Mouse (Mus musculus): ENCODE measurements around the gene Fzd2. TPM values are rescaled to one million over a fixed set of nuclear protein-coding genes. Genes with fewer than 3 reads are reported as not detected.

Fzd2 gene
- polyA plus RNA-seq, 1 experiment from 2014 or later = 27.3 TPM

DNA sequence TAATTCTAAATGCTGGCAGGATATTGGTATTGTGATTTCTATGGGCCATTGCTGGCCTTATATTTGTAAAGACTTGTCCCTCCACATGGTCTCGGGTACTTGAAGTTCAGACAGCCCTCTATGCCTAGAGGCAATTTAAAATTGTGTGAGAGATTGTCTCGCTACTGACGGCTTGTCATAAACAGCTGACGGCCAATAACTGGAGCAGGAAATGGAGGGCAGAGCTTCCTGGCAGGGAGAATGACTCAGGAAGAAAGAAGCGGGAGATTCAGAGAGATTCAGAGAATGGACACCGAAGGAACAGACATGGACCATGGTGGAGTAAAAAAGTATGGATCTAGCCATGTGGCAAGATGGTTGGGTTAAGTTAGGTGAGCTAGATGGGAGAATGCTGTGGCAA lies 52.7 kb downstream of the Fzd2 start:
- no peak overlapping the region for H3K4me3 ChIP-seq (ENCODE audit: low read depth, low read length)
- no peak for DNase-seq (ENCODE audit: low spot score, missing footprints)
- H3K4me1 ChIP-seq (ENCODE audit: control insufficient read depth, insufficient read depth, low read length) = no peaks in the 10 kb centered on the region
- no peak overlapping the region for H3K4me2 ChIP-seq
- H3K27me3 ChIP-seq (ENCODE audit: control insufficient read depth, insufficient read depth, low read length) = no peaks in the 10 kb centered on the region
- no peak for ATAC-seq (ENCODE audit: low FRiP score)
- 90% methylated on average over 6 of the region's 6 CpGs for whole genome bisulfite sequencing
- no peak overlapping the region for H3K27ac ChIP-seq (ENCODE audit: low read depth, low read length)
- H3K9ac ChIP-seq (ENCODE audit: low read length) = no peak overlapping the region
- H3K9me3 ChIP-seq (ENCODE audit: control insufficient read depth, low read length) = no peaks in the 10 kb centered on the region
- no peaks in the 10 kb centered on the region for H3K36me3 ChIP-seq (ENCODE audit: control insufficient read depth, insufficient read depth, low read length)

Other genes with a start within 250 kb of the Fzd2 start
- gene Slc4a1, start 238.2 kb upstream of the Fzd2 start, polyA plus RNA-seq (2014; fragmentation: Nextera tagmentation; extraction: Ambion mirVana) = 30.6 and 31.3 TPM in 2 replicates
- 42.0 and 43.0 TPM in 2 replicates for gene Rundc3a, start 211.0 kb upstream of the Fzd2 start, polyA plus RNA-seq (2014; fragmentation: Nextera tagmentation; extraction: Ambion mirVana)
- 167 and 193 TPM in 2 replicates for gene Slc25a39, start 196.4 kb upstream of the Fzd2 start, polyA plus RNA-seq (2014; fragmentation: Nextera tagmentation; extraction: Ambion mirVana)
- 36.8 and 39.3 TPM in 2 replicates for gene Grn, start 174.1 kb upstream of the Fzd2 start, polyA plus RNA-seq (2014; fragmentation: Nextera tagmentation; extraction: Ambion mirVana)
- 7.2 and 10.6 TPM in 2 replicates for gene Fam171a2, start 156.7 kb upstream of the Fzd2 start, polyA plus RNA-seq (2014; fragmentation: Nextera tagmentation; extraction: Ambion mirVana)
- gene Itga2b, start 134.3 kb upstream of the Fzd2 start, polyA plus RNA-seq (2014; fragmentation: Nextera tagmentation; extraction: Ambion mirVana) = 4.5 and 5.2 TPM in 2 replicates
- gene Gpatch8, start 48.0 kb upstream of the Fzd2 start, polyA plus RNA-seq (2014; fragmentation: Nextera tagmentation; extraction: Ambion mirVana) = 42.5 and 43.8 TPM in 2 replicates
- 13.9 and 14.6 TPM in 2 replicates for gene Gm11627, start 24.9 kb upstream of the Fzd2 start, polyA plus RNA-seq (2014; fragmentation: Nextera tagmentation; extraction: Ambion mirVana)
- gene Meioc, start 59.3 kb downstream of the Fzd2 start, polyA plus RNA-seq (2014; fragmentation: Nextera tagmentation; extraction: Ambion mirVana) = 0.40 and 0.62 TPM in 2 replicates
- 62.1 and 67.1 TPM in 2 replicates for gene Ccdc43, start 93.4 kb downstream of the Fzd2 start, polyA plus RNA-seq (2014; fragmentation: Nextera tagmentation; extraction: Ambion mirVana)
- gene Adam11, start 157.0 kb downstream of the Fzd2 start, polyA plus RNA-seq (2014; fragmentation: Nextera tagmentation; extraction: Ambion mirVana) = 13.6 and 13.8 TPM in 2 replicates
- 85.5 and 87.8 TPM in 2 replicates for gene Gjc1, start 215.3 kb downstream of the Fzd2 start, polyA plus RNA-seq (2014; fragmentation: Nextera tagmentation; extraction: Ambion mirVana)
- gene Higd1b, start 231.5 kb downstream of the Fzd2 start, polyA plus RNA-seq (2014; fragmentation: Nextera tagmentation; extraction: Ambion mirVana) = not detected in 2 replicates

Data from midbrain, embryonic 11.5 days (tissue).